Mouse (Mus musculus): ENCODE data around the gene Plagl2. TPM values are rescaled to one million over a fixed set of nuclear protein-coding genes. Genes with fewer than 3 reads are reported as not detected.

Gene Plagl2
- polyA plus RNA-seq, 1 experiment from 2014 or later, result 15.4 TPM

DNA sequence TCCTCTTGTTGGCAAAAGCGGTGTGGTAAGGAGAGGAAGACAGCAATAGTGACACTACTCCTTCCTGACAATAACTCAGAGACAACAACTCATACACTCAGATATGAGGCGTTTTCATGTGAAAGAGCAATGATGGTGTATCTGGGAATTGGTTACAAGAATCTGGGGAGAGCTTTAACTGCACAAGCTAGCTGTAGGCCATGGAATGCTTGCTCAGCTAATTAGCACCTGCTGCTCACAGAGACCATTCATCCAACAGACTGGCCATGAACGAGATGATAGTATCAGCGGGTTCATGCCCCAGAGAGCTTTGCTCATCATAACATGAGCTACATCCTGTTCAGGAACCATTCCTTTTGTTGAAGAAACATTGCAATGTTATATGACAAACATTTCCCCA, 4.0 kb downstream of the Plagl2 start:
- Histone ChIP-seq H3K4me1 (peaks cover 49% of the 10 kb centered on the region), H3K4me2 (no peak overlapping the region), H3K4me3 (replicated peaks) (no peak overlapping the region), H3K9me3 (replicated peaks) (no peaks in the 10 kb centered on the region), H3K36me3 (peaks cover 45% of the 10 kb centered on the region), H3K27ac (no peak overlapping the region), H3K9ac (no peak overlapping the region), H3K27me3 (no peaks in the 10 kb centered on the region)
- WGBS, result 53% methylated on average over 4 of the region's 4 CpGs
- no peak for ATAC-seq (replicated peaks; ENCODE audit: low FRiP score)

DNA sequence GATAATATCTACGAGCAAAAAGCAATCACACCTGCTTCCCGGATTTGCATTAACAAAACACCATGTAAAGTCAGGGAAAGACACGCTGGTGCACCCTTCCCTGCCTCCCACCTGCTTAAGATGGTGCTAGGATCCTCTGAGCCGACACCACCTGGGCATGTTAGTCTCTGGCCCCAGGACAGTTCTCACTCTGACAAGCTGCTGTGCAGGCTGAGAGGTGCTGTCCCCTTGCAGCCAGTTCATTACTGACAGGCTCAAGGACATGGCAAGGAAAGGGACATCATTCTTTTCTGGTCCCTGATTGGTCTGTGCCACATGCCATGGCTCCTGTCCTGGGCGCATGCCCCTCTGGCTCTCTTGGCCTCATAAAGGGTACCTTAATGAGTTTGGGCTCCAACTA, 12.7 kb downstream of the Plagl2 start:
- no peaks in the 10 kb centered on the region for H3K9me3 ChIP-seq (replicated peaks)
- H3K4me3 ChIP-seq (replicated peaks), result no peak overlapping the region
- no peak overlapping the region for H3K27ac ChIP-seq
- H3K27me3 ChIP-seq, result no peaks in the 10 kb centered on the region
- H3K9ac ChIP-seq, result no peak overlapping the region
- ATAC-seq (replicated peaks; ENCODE audit: low FRiP score), result no peak
- H3K4me1 ChIP-seq, result peaks cover 13% of the 10 kb centered on the region
- no peak overlapping the region for H3K4me2 ChIP-seq
- 85% methylated on average over 5 of the region's 5 CpGs for WGBS
- peaks cover 59% of the 10 kb centered on the region for H3K36me3 ChIP-seq

DNA sequence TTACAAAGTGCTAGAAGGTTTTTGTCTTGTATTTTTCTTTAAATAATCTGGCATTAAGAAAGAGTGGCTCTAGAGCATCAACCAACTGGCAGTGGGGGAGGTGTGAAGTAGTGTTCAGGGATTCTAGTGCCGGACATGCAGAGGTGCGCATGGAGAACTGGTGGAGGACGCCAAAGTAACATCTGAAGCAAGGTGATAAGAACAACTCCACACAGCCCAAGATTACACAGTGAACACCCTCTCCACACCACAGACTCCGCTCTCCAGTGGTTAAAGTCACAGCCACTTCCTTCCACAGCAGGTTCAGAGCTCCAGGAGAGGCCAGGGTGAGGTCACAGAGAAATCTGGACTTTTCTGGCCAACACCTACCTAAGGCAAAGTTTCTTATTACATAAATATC, 13.3 kb downstream of the Plagl2 start:
- no peak for ATAC-seq (replicated peaks; ENCODE audit: low FRiP score)
- H3K9me3 ChIP-seq (replicated peaks), result no peaks in the 10 kb centered on the region
- no peaks in the 10 kb centered on the region for H3K27me3 ChIP-seq
- H3K4me2 ChIP-seq, result no peak overlapping the region
- H3K4me3 ChIP-seq (replicated peaks), result no peak overlapping the region
- 93% methylated on average over 4 of the region's 4 CpGs for WGBS
- no peak overlapping the region for H3K27ac ChIP-seq
- peaks cover 54% of the 10 kb centered on the region for H3K36me3 ChIP-seq
- peaks cover 13% of the 10 kb centered on the region for H3K4me1 ChIP-seq
- H3K9ac ChIP-seq, result no peak overlapping the region

DNA sequence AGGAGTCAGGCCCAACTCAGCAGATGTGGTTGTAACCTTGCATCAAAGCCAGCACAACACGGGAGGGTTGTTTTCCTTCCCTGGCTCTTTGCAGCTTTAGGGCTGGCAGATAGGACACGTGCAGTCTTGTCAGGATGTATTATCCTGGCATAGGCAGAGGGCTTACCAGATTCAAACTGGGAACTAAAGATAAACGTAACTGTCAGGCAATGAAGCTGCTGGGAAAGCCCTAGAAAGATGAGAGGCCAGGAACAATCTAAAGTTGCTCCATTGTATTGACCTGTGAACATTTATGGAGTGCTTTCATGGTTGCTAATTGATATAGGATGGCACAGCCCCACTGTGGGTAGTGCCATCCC, 15.7 kb downstream of the Plagl2 start:
- peak overlapping the region; percentile 66 for H3K4me3 ChIP-seq (replicated peaks)
- peak overlapping the region; percentile 73 for H3K9ac ChIP-seq
- no peaks in the 10 kb centered on the region for H3K9me3 ChIP-seq (replicated peaks)
- ATAC-seq (replicated peaks; ENCODE audit: low FRiP score), result peak; percentile 3; the same call in 1 of the 2 replicates
- peaks cover 30% of the 10 kb centered on the region for H3K36me3 ChIP-seq
- H3K4me1 ChIP-seq, result peaks cover 13% of the 10 kb centered on the region
- peak overlapping the region; percentile 79 for H3K27ac ChIP-seq
- no peaks in the 10 kb centered on the region for H3K27me3 ChIP-seq
- WGBS, result 2% methylated on average over 3 of the region's 3 CpGs
- peak overlapping the region; percentile 87 for H3K4me2 ChIP-seq

DNA sequence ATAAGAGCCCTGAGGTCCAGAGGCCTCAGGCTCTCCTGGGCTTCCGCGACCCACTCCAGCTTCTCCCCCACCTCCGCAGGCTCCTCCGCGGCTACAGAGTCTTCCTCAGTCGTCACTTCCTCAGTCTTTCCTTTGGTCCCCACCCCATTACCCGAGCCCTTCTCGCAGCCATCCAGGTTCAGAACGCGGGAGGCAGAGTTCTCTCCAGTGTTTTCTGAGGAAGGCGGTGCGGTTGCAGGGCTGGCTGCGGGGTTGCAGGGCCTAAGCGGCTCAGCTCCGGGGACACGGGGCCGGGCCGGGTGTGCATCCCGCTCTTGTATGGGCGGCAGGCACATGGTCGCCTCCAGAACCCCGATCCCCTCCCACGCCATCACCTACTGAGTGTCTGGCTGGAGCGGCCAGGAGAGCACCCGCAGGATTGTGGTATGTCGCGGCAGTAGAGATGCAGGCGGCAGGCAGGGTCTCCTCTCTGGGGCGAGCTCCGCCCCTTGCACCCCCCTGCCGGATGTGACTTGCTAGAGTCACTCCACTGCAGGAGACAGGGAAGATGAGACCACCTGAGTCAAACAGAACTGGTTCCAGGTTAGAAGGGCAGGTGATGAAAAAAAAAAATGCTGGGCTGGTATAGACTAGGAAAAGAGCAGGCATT, 16.2 kb downstream of the Plagl2 start, which contains the start of gene Tspyl3:
Gene Tspyl3 (minus strand): TSS at position 496 of the 649 bp plus-strand sequence.
- ATAC-seq (replicated peaks; ENCODE audit: low FRiP score), result peak; percentile 58
- Histone ChIP-seq H3K27me3 (no peaks in the 10 kb centered on the region), H3K9ac (peak within 1 kb of the TSS; percentile 73), H3K36me3 (peaks cover 25% of the 10 kb centered on the region), H3K4me1 (peaks cover 13% of the 10 kb centered on the region), H3K27ac (peak within 1 kb of the TSS; percentile 79), H3K9me3 (replicated peaks) (no peaks in the 10 kb centered on the region), H3K4me3 (replicated peaks) (peak within 1 kb of the TSS; percentile 66), H3K4me2 (peak within 1 kb of the TSS; percentile 87)
- WGBS, result under 1% methylated on average over 31 of the region's 31 CpGs

DNA sequence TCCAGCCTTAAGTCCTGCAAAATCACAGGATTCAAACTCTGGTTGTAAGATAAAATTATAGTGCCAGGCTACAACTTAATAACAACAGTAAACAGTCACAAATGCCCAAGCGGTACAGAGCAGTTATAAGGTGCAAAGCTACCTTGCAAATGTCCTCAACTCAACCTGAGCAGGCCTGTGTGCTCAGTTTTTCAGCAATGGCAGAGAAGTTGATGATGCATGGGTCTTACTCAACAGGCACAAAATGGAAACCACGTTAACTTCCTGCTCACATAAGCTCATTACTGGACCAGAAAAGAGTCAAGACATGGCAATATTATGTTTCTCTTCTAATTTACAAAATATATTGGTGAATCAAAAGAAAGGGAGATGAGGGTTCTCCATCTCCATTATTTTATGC, 18.7 kb downstream of the Plagl2 start:
- no peak overlapping the region for H3K4me2 ChIP-seq
- H3K4me1 ChIP-seq, result peaks cover 13% of the 10 kb centered on the region
- H3K9ac ChIP-seq, result no peak overlapping the region
- H3K9me3 ChIP-seq (replicated peaks), result no peaks in the 10 kb centered on the region
- H3K4me3 ChIP-seq (replicated peaks), result no peak overlapping the region
- H3K27me3 ChIP-seq, result no peaks in the 10 kb centered on the region
- no peak for ATAC-seq (replicated peaks; ENCODE audit: low FRiP score)
- WGBS, result 91% methylated on average over 2 of the region's 2 CpGs
- peaks cover 3% of the 10 kb centered on the region for H3K36me3 ChIP-seq
- no peak overlapping the region for H3K27ac ChIP-seq

DNA sequence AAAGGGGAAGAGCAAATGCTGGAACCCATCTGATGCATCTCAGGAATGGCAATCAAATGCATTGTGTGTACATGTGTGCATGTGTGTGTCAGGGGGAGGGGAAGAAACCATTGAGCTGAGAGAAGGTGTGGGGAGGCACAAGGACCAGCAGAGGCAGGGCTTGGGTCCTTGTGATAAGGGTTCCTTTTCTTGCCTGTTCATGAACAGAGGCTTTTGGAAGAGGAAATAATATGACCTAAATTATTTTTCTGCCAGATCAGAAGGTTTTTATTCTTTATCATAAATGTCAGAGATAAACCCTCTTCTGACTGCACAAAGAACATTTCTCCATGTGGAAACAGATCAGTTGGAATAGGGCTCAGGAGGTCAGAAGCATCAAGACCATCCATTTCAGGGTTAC, 19.1 kb downstream of the Plagl2 start:
- no peak for ATAC-seq (replicated peaks; ENCODE audit: low FRiP score)
- Histone ChIP-seq H3K36me3 (no peaks in the 10 kb centered on the region; the same call in 1 of the 2 replicates), H3K9me3 (replicated peaks) (no peaks in the 10 kb centered on the region), H3K4me3 (replicated peaks) (no peak overlapping the region), H3K4me2 (no peak overlapping the region), H3K27me3 (no peaks in the 10 kb centered on the region), H3K27ac (no peak overlapping the region), H3K4me1 (peaks cover 13% of the 10 kb centered on the region), H3K9ac (no peak overlapping the region)

DNA sequence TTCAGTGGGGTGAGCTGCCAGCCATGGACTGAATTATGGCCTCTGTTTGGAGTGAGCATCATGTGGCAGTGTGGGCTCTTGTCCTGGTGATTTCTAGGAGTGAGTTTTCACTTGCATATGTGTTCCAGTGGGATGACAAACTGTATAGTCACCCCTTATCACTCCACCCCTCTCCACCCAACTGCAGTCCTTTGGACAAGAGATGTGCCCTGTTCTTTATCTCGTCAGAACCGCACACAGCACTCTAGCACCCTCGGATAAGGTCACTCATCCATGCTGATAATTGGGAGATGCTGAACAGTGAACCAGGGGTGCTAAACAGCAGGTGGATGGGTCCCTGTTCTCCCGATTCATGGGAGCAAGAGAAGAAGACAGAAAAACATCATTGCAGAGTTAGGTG, 19.6 kb downstream of the Plagl2 start:
- no peak; the same call in 1 of the 2 replicates for ATAC-seq (replicated peaks; ENCODE audit: low FRiP score)
- Histone ChIP-seq H3K27me3 (no peaks in the 10 kb centered on the region), H3K4me2 (no peak overlapping the region), H3K9me3 (replicated peaks) (no peaks in the 10 kb centered on the region), H3K36me3 (no peaks in the 10 kb centered on the region), H3K27ac (no peak overlapping the region), H3K4me3 (replicated peaks) (no peak overlapping the region), H3K9ac (no peak overlapping the region), H3K4me1 (peaks cover 13% of the 10 kb centered on the region)
- 83% methylated on average over 4 of the region's 4 CpGs for WGBS

DNA sequence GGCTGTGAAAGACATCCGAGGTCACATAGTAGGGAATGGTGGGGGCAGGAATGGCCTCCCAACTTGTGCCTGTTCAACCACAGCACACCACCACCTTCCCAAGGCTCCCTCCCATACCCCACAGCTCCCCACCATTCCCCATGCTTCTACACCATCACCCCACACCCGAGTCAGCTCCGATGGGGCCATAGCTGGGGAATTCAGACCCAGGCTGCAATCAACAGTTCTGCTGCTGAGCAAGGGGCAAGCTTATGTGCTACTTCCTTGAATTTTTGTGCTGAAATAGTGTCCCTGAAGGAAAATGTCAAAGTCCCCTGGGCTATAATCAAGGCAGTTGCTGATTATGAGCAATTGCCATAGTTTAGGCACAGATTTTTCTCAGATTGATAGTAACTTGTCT, 22.7 kb downstream of the Plagl2 start:
- no peaks in the 10 kb centered on the region for H3K36me3 ChIP-seq
- H3K27me3 ChIP-seq, result no peaks in the 10 kb centered on the region
- no peak overlapping the region for H3K4me2 ChIP-seq
- no peaks in the 10 kb centered on the region for H3K4me1 ChIP-seq
- no peak overlapping the region for H3K9ac ChIP-seq
- no peak overlapping the region for H3K27ac ChIP-seq
- H3K4me3 ChIP-seq (replicated peaks), result no peak overlapping the region
- no peak for ATAC-seq (replicated peaks; ENCODE audit: low FRiP score)
- WGBS, result 74% methylated on average over 3 of the region's 3 CpGs
- H3K9me3 ChIP-seq (replicated peaks), result no peaks in the 10 kb centered on the region

DNA sequence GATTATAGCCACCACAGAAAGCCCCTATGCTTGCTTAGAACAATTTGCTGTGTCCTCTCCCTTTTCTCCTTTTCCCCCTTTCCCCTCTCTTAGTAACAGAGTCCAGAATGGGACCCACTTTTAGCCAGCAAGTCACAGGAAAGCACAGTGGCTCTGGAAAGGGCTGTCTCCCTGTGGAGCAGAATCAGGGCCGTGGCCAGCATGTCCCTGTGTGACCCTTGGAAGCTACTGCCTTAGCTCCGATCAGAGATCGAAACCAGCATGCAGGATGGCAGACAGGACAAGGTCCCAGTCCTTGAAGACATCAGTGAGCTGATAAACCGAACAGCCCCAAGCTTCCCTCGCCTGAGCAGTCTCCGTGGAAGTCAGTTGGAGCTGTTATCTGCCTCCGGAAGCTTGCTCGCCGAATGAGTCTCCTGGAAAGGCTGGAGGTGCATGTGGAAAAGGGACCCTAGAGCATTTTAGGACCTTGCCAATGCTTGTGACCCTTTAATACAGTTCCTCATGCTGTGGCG, 23.3 kb downstream of the Plagl2 start:
- no peak for ATAC-seq (replicated peaks; ENCODE audit: low FRiP score)
- H3K9me3 ChIP-seq (replicated peaks), result no peaks in the 10 kb centered on the region
- no peak overlapping the region for H3K9ac ChIP-seq
- H3K4me3 ChIP-seq (replicated peaks), result no peak overlapping the region
- no peak overlapping the region for H3K4me2 ChIP-seq
- no peak overlapping the region for H3K27ac ChIP-seq
- H3K4me1 ChIP-seq, result no peaks in the 10 kb centered on the region
- 83% methylated on average over 10 of the region's 10 CpGs for WGBS
- no peaks in the 10 kb centered on the region for H3K27me3 ChIP-seq
- H3K36me3 ChIP-seq, result no peaks in the 10 kb centered on the region

DNA sequence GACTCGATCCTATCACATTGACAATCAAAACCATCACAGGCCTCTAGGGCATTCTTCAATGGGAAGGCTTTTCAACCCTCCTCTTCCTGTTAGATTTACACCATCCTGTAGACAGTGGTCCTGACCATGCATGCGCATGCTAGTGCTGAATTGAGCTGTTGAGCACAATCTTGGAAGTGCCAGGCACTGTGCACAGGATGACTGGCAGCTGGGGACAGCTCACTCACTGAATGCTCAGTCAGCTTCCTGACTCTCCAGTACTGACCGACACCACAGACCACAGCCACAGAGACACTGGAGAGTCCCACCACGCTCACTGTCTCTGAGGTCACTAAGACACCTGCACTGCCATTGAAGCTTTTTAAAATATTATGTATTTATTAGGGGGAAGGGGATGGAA, 25.8 kb downstream of the Plagl2 start:
- 83% methylated on average over 4 of the region's 4 CpGs for WGBS
- Histone ChIP-seq H3K4me3 (replicated peaks) (no peak overlapping the region), H3K9me3 (replicated peaks) (no peaks in the 10 kb centered on the region), H3K9ac (no peak overlapping the region), H3K4me2 (no peak overlapping the region), H3K27me3 (no peaks in the 10 kb centered on the region), H3K27ac (no peak overlapping the region), H3K36me3 (0 out of 2 replicates have a peak, but pooled peaks cover under 1% of the 10 kb centered on the region), H3K4me1 (no peaks in the 10 kb centered on the region)
- ATAC-seq (replicated peaks; ENCODE audit: low FRiP score), result no peak

DNA sequence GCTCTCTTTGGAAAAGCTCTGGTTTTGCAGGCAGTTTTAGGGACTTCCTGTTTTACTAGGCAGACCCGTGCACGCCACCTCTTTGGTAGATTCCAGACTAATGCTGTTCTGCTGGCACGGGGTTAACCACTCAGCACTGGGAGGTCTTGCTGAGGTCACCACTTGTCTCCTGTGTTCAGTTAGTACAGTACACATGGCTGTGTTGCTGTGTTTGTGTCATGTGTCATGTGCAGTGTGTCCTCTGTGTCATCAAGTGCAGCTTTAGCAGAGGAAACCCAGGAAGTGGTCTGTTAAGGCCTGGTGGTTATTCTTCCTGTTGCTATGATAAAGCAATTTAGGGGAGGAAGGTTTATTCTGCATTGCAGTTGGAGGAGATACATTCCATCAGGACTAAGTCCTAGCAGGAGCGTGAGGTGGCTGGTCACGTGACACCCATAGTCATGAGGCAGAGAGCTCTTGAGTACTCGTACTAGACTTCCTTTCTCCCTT, 26.4 kb downstream of the Plagl2 start:
- no peak overlapping the region for H3K4me3 ChIP-seq (replicated peaks)
- no peak overlapping the region for H3K4me2 ChIP-seq
- H3K27me3 ChIP-seq, result no peaks in the 10 kb centered on the region
- no peaks in the 10 kb centered on the region for H3K4me1 ChIP-seq
- no peak overlapping the region for H3K9ac ChIP-seq
- H3K27ac ChIP-seq, result no peak overlapping the region
- ATAC-seq (replicated peaks; ENCODE audit: low FRiP score), result no peak
- H3K36me3 ChIP-seq, result peaks cover 7% of the 10 kb centered on the region
- WGBS, result 63% methylated on average over 6 of the region's 6 CpGs
- no peaks in the 10 kb centered on the region for H3K9me3 ChIP-seq (replicated peaks)

DNA sequence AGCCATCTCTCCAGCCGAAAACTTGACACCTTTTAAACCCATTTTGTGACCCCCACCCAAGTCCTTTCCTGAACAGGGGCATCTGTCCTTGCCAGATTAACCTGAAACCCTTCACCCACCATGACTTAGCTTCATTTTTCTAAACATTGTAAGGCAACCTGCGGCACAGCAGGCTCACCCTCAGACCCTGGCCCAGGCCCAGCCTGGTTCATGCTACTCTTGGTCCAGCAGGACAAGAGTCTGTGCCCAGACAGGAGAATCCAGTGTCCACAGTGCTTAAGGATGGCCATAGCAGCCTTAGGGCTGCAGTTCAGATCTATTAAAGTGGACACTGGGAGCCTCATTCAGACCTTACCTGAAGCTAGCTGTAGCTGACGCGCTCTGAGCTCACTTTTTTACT, 27.9 kb downstream of the Plagl2 start:
- Histone ChIP-seq H3K27me3 (no peaks in the 10 kb centered on the region), H3K9ac (no peak overlapping the region), H3K4me2 (no peak overlapping the region), H3K9me3 (replicated peaks) (no peaks in the 10 kb centered on the region), H3K27ac (no peak overlapping the region), H3K36me3 (peaks cover 22% of the 10 kb centered on the region), H3K4me1 (no peaks in the 10 kb centered on the region), H3K4me3 (replicated peaks) (no peak overlapping the region)
- WGBS, result 86% methylated on average over 4 of the region's 4 CpGs
- ATAC-seq (replicated peaks; ENCODE audit: low FRiP score), result no peak
